8 mouse cellular contexts compared by ENCODE assay signal in the genomic region with DNA sequence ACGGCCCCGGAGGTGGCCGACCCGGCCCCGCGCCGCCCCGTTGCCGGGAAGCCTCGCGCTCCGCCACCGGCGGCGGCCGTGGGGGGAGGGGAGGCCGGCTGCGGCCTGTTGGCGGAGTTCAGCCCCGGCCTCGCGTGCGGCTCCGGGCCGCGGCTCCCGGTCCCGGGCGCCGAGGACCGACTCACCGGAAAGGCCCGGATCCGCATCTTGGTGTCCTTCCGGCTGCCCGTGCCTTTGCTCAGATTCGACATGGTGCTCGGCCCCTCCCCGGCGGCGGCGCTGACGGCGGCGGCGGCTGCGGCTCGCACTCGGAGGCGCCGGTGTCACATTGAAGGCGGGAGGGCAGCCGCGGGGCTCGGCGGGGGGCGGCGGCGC. TPM values are rescaled to one million over a fixed set of nuclear protein-coding genes. Genes with fewer than 3 reads are reported as not detected.
DNase-seq lines count a peak whose midpoint lies in the region; ATAC-seq lines count a peak whose summit lies in the region.

No protein-coding gene starts in this region.

- ATAC-seq in activated CD4-positive, CD25-positive, alpha-beta regulatory T cell, adult 4 months: peak; percentile 20
- no peak for ATAC-seq in kidney, embryonic 16.5 days (ENCODE audit: low FRiP score, low TSS enrichment)
- ATAC-seq in liver, embryonic 15.5 days (ENCODE audit: insufficient read depth): peak; percentile 38
- no peak; the same call in 1 of the 2 replicates for ATAC-seq in stomach, embryonic 15.5 days (ENCODE audit: insufficient read depth, low FRiP score, low read depth)

- peaks cover 7% of the 10 kb centered on the region for H3K4me1 ChIP-seq in heart, embryonic 10.5 days
- H3K4me1 ChIP-seq in kidney, embryonic 16.5 days (ENCODE audit: insufficient read depth, low read length): peaks cover 18% of the 10 kb centered on the region
- peaks cover 29% of the 10 kb centered on the region for H3K4me1 ChIP-seq in liver, embryonic 15.5 days (replicated peaks)
- H3K4me1 ChIP-seq in stomach, embryonic 15.5 days: no peaks in the 10 kb centered on the region

- peak overlapping the region; percentile 97 for H3K27ac ChIP-seq in heart, embryonic 10.5 days
- peak overlapping the region; percentile 98 for H3K27ac ChIP-seq in kidney, embryonic 16.5 days (ENCODE audit: low read length)
- H3K27ac ChIP-seq in liver, embryonic 15.5 days (replicated peaks): peak overlapping the region; percentile 96
- peak overlapping the region; percentile 98 for H3K27ac ChIP-seq in stomach, embryonic 15.5 days

- peak overlapping the region; percentile 87 for H3K4me3 ChIP-seq in heart, embryonic 10.5 days
- H3K4me3 ChIP-seq in kidney, embryonic 16.5 days (ENCODE audit: low read length): peak overlapping the region; percentile 89
- H3K4me3 ChIP-seq in liver, embryonic 15.5 days (replicated peaks): peak overlapping the region; percentile 98
- peak overlapping the region; percentile 96 for H3K4me3 ChIP-seq in stomach, embryonic 15.5 days (replicated peaks)

- H3K27me3 ChIP-seq in heart, embryonic 10.5 days (ENCODE audit: insufficient read depth, poor library complexity, severe bottlenecking): no peaks in the 10 kb centered on the region
- H3K27me3 ChIP-seq in kidney, embryonic 16.5 days (ENCODE audit: insufficient read depth, low read length): no peaks in the 10 kb centered on the region
- no peaks in the 10 kb centered on the region for H3K27me3 ChIP-seq in liver, embryonic 15.5 days
- no peaks in the 10 kb centered on the region for H3K27me3 ChIP-seq in stomach, embryonic 15.5 days (replicated peaks)

- DNase-seq in 3T3-L1 (ENCODE audit: low read depth, low spot score): peak; percentile 57
- DNase-seq in embryo, embryonic 11 days: peak; percentile 78
- DNase-seq in heart, embryonic 10.5 days (ENCODE audit: low spot score): peak; percentile 84
- peak; percentile 66 to 68 for DNase-seq in natural killer cell, adult 2 months (ENCODE audit: low spot score in 2 of 2)

- under 1% methylated on average over 40 of the region's 59 CpGs for WGBS in heart, embryonic 10.5 days
- under 1% methylated on average over 51 of the region's 59 CpGs for WGBS in kidney, embryonic 16.5 days
- WGBS in liver, embryonic 15.5 days (ENCODE audit: insufficient replicate concordance): under 1% methylated on average over 59 of the region's 59 CpGs
- under 1% methylated on average over 53 of the region's 59 CpGs for WGBS in stomach, embryonic 15.5 days

- H3K9me3 ChIP-seq in heart, embryonic 10.5 days: no peaks in the 10 kb centered on the region
- H3K9me3 ChIP-seq in kidney, embryonic 16.5 days (ENCODE audit: low read length): no peaks in the 10 kb centered on the region
- no peaks in the 10 kb centered on the region for H3K9me3 ChIP-seq in liver, embryonic 15.5 days (replicated peaks)
- no peaks in the 10 kb centered on the region for H3K9me3 ChIP-seq in stomach, embryonic 15.5 days

- peak overlapping the region; percentile 93 for H3K4me2 ChIP-seq in kidney, embryonic 16.5 days (replicated peaks; ENCODE audit: low read depth, low read length)
- H3K4me2 ChIP-seq in liver, embryonic 15.5 days: peak overlapping the region; percentile 82
- peak overlapping the region; percentile 61 for H3K4me2 ChIP-seq in stomach, embryonic 15.5 days

- no peaks in the 10 kb centered on the region for H3K36me3 ChIP-seq in heart, embryonic 10.5 days
- no peaks in the 10 kb centered on the region for H3K36me3 ChIP-seq in kidney, embryonic 16.5 days (ENCODE audit: insufficient read depth, low read length)
- H3K36me3 ChIP-seq in liver, embryonic 15.5 days (replicated peaks): no peaks in the 10 kb centered on the region
- no peaks in the 10 kb centered on the region for H3K36me3 ChIP-seq in stomach, embryonic 15.5 days

- peak overlapping the region; percentile 95 for H3K9ac ChIP-seq in kidney, embryonic 16.5 days (replicated peaks; ENCODE audit: low read length)
- peak overlapping the region; percentile 97 for H3K9ac ChIP-seq in liver, embryonic 15.5 days
- H3K9ac ChIP-seq in stomach, embryonic 15.5 days: peak overlapping the region; percentile 96

RNA-seq across cellular contexts. Expression of a gene that starts 0.2 kb away (rescaled TPM):
- polyA plus RNA-seq in activated CD4-positive, CD25-positive, alpha-beta regulatory T cell, adult 4 months (2017; shearing (Covaris generic)): 10 to 100 TPM; 33.8 to 49.2 TPM
- 20.0 and 26.2 TPM in 2 replicates for polyA plus RNA-seq in heart, embryonic 10.5 days (2016; fragmentation: Nextera tagmentation; extraction: Ambion mirVana)
- polyA plus RNA-seq in kidney, embryonic 16.5 days (2015; fragmentation: Nextera tagmentation; extraction: Ambion mirVana): 26.4 and 28.2 TPM in 2 replicates
- polyA plus RNA-seq in liver, embryonic 15.5 days (2015; fragmentation: Nextera tagmentation; extraction: Ambion mirVana): 13.1 and 16.2 TPM in 2 replicates
- polyA plus RNA-seq in stomach, embryonic 15.5 days (2015; fragmentation: Nextera tagmentation; extraction: Ambion mirVana): 33.1 and 36.8 TPM in 2 replicates

Comparison
In these comparisons a context has a peak if more than half of its experiments do, and no peak if none do; other contexts are left out.
1. ATAC-seq: peak in activated CD4-positive, CD25-positive, alpha-beta regulatory T cell, adult 4 months (single experiment) and liver, embryonic 15.5 days (single experiment); none in kidney, embryonic 16.5 days (single experiment) and stomach, embryonic 15.5 days (single experiment).
2. Peak in every context shown above with its lines, with median percentiles within 50 percentile points of each other: DNase-seq, H3K27ac ChIP-seq, H3K4me3 ChIP-seq, H3K4me2 ChIP-seq and H3K9ac ChIP-seq.